Mouse (Mus musculus): ENCODE results near the gene Lbh. TPM values are rescaled to one million over a fixed set of nuclear protein-coding genes. Genes with fewer than 3 reads are reported as not detected.

The Lbh gene
- polyA plus RNA-seq, 1 experiment from 2014 or later: 3.2 TPM

GRCm38 (mm10) chr17:72895506-72895905, 22.6 kb upstream of the Lbh start:
- Histone ChIP-seq H3K27ac (replicated peaks; ENCODE audit: low read depth, low read length) (no peak overlapping the region), H3K9me3 (ENCODE audit: control insufficient read depth, low read length) (no peaks in the 10 kb centered on the region), H3K4me3 (ENCODE audit: low read depth, low read length) (no peak overlapping the region), H3K4me2 (ENCODE audit: low read depth, low read length) (no peak overlapping the region), H3K27me3 (replicated peaks; ENCODE audit: control insufficient read depth, insufficient read depth, low read length) (no peaks in the 10 kb centered on the region), H3K4me1 (ENCODE audit: control insufficient read depth, insufficient read depth, low read length) (no peaks in the 10 kb centered on the region), H3K9ac (ENCODE audit: low read depth, low read length) (no peak overlapping the region), H3K36me3 (ENCODE audit: control insufficient read depth, insufficient read depth, low read length) (no peaks in the 10 kb centered on the region)
- DNase-seq (ENCODE audit: low spot score): no peak
- no peak for ATAC-seq (ENCODE audit: low read depth)
- 85% methylated on average over 3 of the region's 3 CpGs for WGBS

DNA sequence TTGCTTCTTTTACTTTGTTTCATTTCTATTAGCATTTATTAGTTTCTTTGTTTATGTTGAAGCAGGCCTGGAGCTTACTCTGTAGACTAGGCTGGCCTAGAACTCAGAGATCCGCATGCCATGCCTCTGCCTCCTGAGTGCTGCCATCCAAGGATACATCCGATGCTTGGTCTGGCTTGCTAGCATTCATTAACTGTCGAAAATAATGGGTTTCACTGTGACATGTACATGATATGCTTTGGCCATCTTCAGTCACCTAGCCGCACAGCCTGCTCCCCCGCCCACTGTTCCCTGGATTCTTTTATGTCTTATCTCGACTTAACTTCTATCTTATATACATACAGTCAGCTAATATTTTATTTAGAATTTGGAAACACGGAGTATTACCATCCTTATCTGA, 21.0 kb upstream of the Lbh start:
- Histone ChIP-seq H3K4me2 (ENCODE audit: low read depth, low read length) (no peak overlapping the region), H3K36me3 (ENCODE audit: control insufficient read depth, insufficient read depth, low read length) (no peaks in the 10 kb centered on the region), H3K27ac (replicated peaks; ENCODE audit: low read depth, low read length) (no peak overlapping the region), H3K9ac (ENCODE audit: low read depth, low read length) (no peak overlapping the region), H3K27me3 (replicated peaks; ENCODE audit: control insufficient read depth, insufficient read depth, low read length) (no peaks in the 10 kb centered on the region), H3K4me3 (ENCODE audit: low read depth, low read length) (no peak overlapping the region), H3K9me3 (ENCODE audit: control insufficient read depth, low read length) (no peaks in the 10 kb centered on the region), H3K4me1 (ENCODE audit: control insufficient read depth, insufficient read depth, low read length) (no peaks in the 10 kb centered on the region)
- 85% methylated on average over 7 of the region's 7 CpGs for WGBS
- no peak for DNase-seq (ENCODE audit: low spot score)
- no peak for ATAC-seq (ENCODE audit: low read depth)

GRCm38 (mm10) chr17:72897961-72898360, 20.1 kb upstream of the Lbh start:
- H3K4me1 ChIP-seq (ENCODE audit: control insufficient read depth, insufficient read depth, low read length): no peaks in the 10 kb centered on the region
- H3K27me3 ChIP-seq (replicated peaks; ENCODE audit: control insufficient read depth, insufficient read depth, low read length): no peaks in the 10 kb centered on the region
- 78% methylated on average over 5 of the region's 5 CpGs for WGBS
- no peak overlapping the region for H3K4me3 ChIP-seq (ENCODE audit: low read depth, low read length)
- no peak overlapping the region for H3K27ac ChIP-seq (replicated peaks; ENCODE audit: low read depth, low read length)
- no peak overlapping the region for H3K9ac ChIP-seq (ENCODE audit: low read depth, low read length)
- H3K36me3 ChIP-seq (ENCODE audit: control insufficient read depth, insufficient read depth, low read length): no peaks in the 10 kb centered on the region
- DNase-seq (ENCODE audit: low spot score) (no peak), ATAC-seq (ENCODE audit: low read depth) (no peak)
- H3K4me2 ChIP-seq (ENCODE audit: low read depth, low read length): no peak overlapping the region
- no peaks in the 10 kb centered on the region for H3K9me3 ChIP-seq (ENCODE audit: control insufficient read depth, low read length)

GRCm38 (mm10) chr17:72898775-72899174, 19.3 kb upstream of the Lbh start:
- H3K27me3 ChIP-seq (replicated peaks; ENCODE audit: control insufficient read depth, insufficient read depth, low read length): no peaks in the 10 kb centered on the region
- WGBS: 69% methylated on average over 3 of the region's 3 CpGs
- H3K27ac ChIP-seq (replicated peaks; ENCODE audit: low read depth, low read length): no peak overlapping the region
- H3K9me3 ChIP-seq (ENCODE audit: control insufficient read depth, low read length): no peaks in the 10 kb centered on the region
- no peaks in the 10 kb centered on the region for H3K36me3 ChIP-seq (ENCODE audit: control insufficient read depth, insufficient read depth, low read length)
- DNase-seq (ENCODE audit: low spot score) (no peak), ATAC-seq (ENCODE audit: low read depth) (no peak)
- H3K4me3 ChIP-seq (ENCODE audit: low read depth, low read length): no peak overlapping the region
- H3K4me1 ChIP-seq (ENCODE audit: control insufficient read depth, insufficient read depth, low read length): no peaks in the 10 kb centered on the region
- H3K4me2 ChIP-seq (ENCODE audit: low read depth, low read length): no peak overlapping the region
- H3K9ac ChIP-seq (ENCODE audit: low read depth, low read length): no peak overlapping the region

- WGBS: 76% methylated on average over 6 of the region's 6 CpGs
- Histone ChIP-seq H3K9ac (ENCODE audit: low read depth, low read length) (no peak overlapping the region), H3K4me2 (ENCODE audit: low read depth, low read length) (no peak overlapping the region), H3K9me3 (ENCODE audit: control insufficient read depth, low read length) (no peaks in the 10 kb centered on the region), H3K36me3 (ENCODE audit: control insufficient read depth, insufficient read depth, low read length) (no peaks in the 10 kb centered on the region), H3K27ac (replicated peaks; ENCODE audit: low read depth, low read length) (no peak overlapping the region), H3K27me3 (replicated peaks; ENCODE audit: control insufficient read depth, insufficient read depth, low read length) (no peaks in the 10 kb centered on the region), H3K4me3 (ENCODE audit: low read depth, low read length) (no peak overlapping the region), H3K4me1 (ENCODE audit: control insufficient read depth, insufficient read depth, low read length) (no peaks in the 10 kb centered on the region)
- DNase-seq (ENCODE audit: low spot score): no peak
- no peak for ATAC-seq (ENCODE audit: low read depth)
These were observed 17.1 kb upstream of the Lbh start for GRCm38 (mm10) chr17:72901021-72901420.

GRCm38 (mm10) chr17:72901705-72902104, 16.4 kb upstream of the Lbh start:
- H3K27me3 ChIP-seq (replicated peaks; ENCODE audit: control insufficient read depth, insufficient read depth, low read length): no peaks in the 10 kb centered on the region
- ATAC-seq (ENCODE audit: low read depth) (no peak), DNase-seq (ENCODE audit: low spot score) (no peak)
- 73% methylated on average over 4 of the region's 4 CpGs for WGBS
- H3K9ac ChIP-seq (ENCODE audit: low read depth, low read length): no peak overlapping the region
- no peaks in the 10 kb centered on the region for H3K4me1 ChIP-seq (ENCODE audit: control insufficient read depth, insufficient read depth, low read length)
- H3K36me3 ChIP-seq (ENCODE audit: control insufficient read depth, insufficient read depth, low read length): no peaks in the 10 kb centered on the region
- H3K4me3 ChIP-seq (ENCODE audit: low read depth, low read length): no peak overlapping the region
- H3K9me3 ChIP-seq (ENCODE audit: control insufficient read depth, low read length): no peaks in the 10 kb centered on the region
- H3K27ac ChIP-seq (replicated peaks; ENCODE audit: low read depth, low read length): no peak overlapping the region
- no peak overlapping the region for H3K4me2 ChIP-seq (ENCODE audit: low read depth, low read length)

DNA sequence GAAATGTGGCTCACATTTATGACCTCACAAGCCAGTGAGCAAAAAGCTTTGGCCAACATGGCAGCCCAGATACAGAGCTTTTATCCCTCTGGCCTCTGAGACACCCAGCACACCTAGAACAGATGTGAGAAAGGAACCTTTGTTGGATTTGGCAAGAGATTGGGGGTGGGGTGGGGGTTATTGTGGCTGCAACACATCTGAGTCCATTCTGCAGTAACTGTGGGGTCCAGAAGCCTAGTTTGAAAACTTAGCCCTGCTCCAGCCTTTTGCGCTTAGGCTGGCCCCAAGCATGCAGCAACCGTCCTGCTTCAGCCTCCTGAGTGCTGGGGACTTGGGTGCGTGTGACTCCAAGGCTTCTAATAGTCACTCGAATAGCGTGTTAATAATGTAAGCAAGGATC, 14.8 kb upstream of the Lbh start:
- Histone ChIP-seq H3K9me3 (ENCODE audit: control insufficient read depth, low read length) (no peaks in the 10 kb centered on the region), H3K27ac (replicated peaks; ENCODE audit: low read depth, low read length) (no peak overlapping the region), H3K4me2 (ENCODE audit: low read depth, low read length) (no peak overlapping the region), H3K9ac (ENCODE audit: low read depth, low read length) (no peak overlapping the region), H3K36me3 (ENCODE audit: control insufficient read depth, insufficient read depth, low read length) (no peaks in the 10 kb centered on the region), H3K27me3 (replicated peaks; ENCODE audit: control insufficient read depth, insufficient read depth, low read length) (no peaks in the 10 kb centered on the region), H3K4me1 (ENCODE audit: control insufficient read depth, insufficient read depth, low read length) (no peaks in the 10 kb centered on the region), H3K4me3 (ENCODE audit: low read depth, low read length) (no peak overlapping the region)
- no peak for DNase-seq (ENCODE audit: low spot score)
- ATAC-seq (ENCODE audit: low read depth): no peak
- WGBS: 95% methylated on average over 5 of the region's 5 CpGs

- H3K9me3 ChIP-seq (ENCODE audit: control insufficient read depth, low read length): no peaks in the 10 kb centered on the region
- no peaks in the 10 kb centered on the region for H3K36me3 ChIP-seq (ENCODE audit: control insufficient read depth, insufficient read depth, low read length)
- H3K4me3 ChIP-seq (ENCODE audit: low read depth, low read length): no peak overlapping the region
- DNase-seq (ENCODE audit: low spot score) (peak; percentile 59), ATAC-seq (ENCODE audit: low read depth) (peak; percentile 74; the same call in 1 of the 2 replicates)
- 68% methylated on average over 9 of the region's 9 CpGs for WGBS
- no peaks in the 10 kb centered on the region for H3K27me3 ChIP-seq (replicated peaks; ENCODE audit: control insufficient read depth, insufficient read depth, low read length)
- H3K9ac ChIP-seq (ENCODE audit: low read depth, low read length): no peak overlapping the region
- H3K4me1 ChIP-seq (ENCODE audit: control insufficient read depth, insufficient read depth, low read length): no peaks in the 10 kb centered on the region
- H3K27ac ChIP-seq (replicated peaks; ENCODE audit: low read depth, low read length): no peak overlapping the region
- no peak overlapping the region for H3K4me2 ChIP-seq (ENCODE audit: low read depth, low read length)
These were observed 14.1 kb upstream of the Lbh start for GRCm38 (mm10) chr17:72903921-72904421.

GRCm38 (mm10) chr17:72904873-72905272, 13.2 kb upstream of the Lbh start:
- no peak overlapping the region for H3K9ac ChIP-seq (ENCODE audit: low read depth, low read length)
- no peaks in the 10 kb centered on the region for H3K36me3 ChIP-seq (ENCODE audit: control insufficient read depth, insufficient read depth, low read length)
- no peak overlapping the region for H3K4me3 ChIP-seq (ENCODE audit: low read depth, low read length)
- DNase-seq (ENCODE audit: low spot score): no peak
- H3K9me3 ChIP-seq (ENCODE audit: control insufficient read depth, low read length): no peaks in the 10 kb centered on the region
- no peak overlapping the region for H3K27ac ChIP-seq (replicated peaks; ENCODE audit: low read depth, low read length)
- no peaks in the 10 kb centered on the region for H3K27me3 ChIP-seq (replicated peaks; ENCODE audit: control insufficient read depth, insufficient read depth, low read length)
- no peak for ATAC-seq (ENCODE audit: low read depth)
- H3K4me1 ChIP-seq (ENCODE audit: control insufficient read depth, insufficient read depth, low read length): no peaks in the 10 kb centered on the region
- WGBS: 82% methylated on average over 7 of the region's 7 CpGs
- no peak overlapping the region for H3K4me2 ChIP-seq (ENCODE audit: low read depth, low read length)
